In genomic region chr1:39760181-39760715, GRCm38 (mm10) we compare ENCODE assay signal across 27 mouse cellular contexts. TPM values are rescaled to one million over a fixed set of nuclear protein-coding genes. Genes with fewer than 3 reads are reported as not detected.
A peak's percentile ranks its signal among the peaks of the same experiment; 100 is the strongest.
DNase-seq lines count a peak whose midpoint lies in the region; ATAC-seq and TF ChIP-seq lines count a peak whose summit lies in the region.
"Had no signal": no experiment of that assay in that cellular context is flagged by ENCODE, and none has a peak within 500 bp of the region (broad histone marks: within the 10 kb centered on the region; RNA-seq: fewer than 3 reads in every experiment).

No protein-coding gene starts in this region.

- no peak for DNase-seq in heart, postnatal 10 days
- DNase-seq in limb, embryonic 10.5 days (ENCODE audit: low spot score): no peak
- peak; percentile 18 for DNase-seq in Muller cell, postnatal 12 days (ENCODE audit: inconsistent ontology term)
- no peak for DNase-seq in cerebellum, adult 8-10 months
- DNase-seq in layer of hippocampus, adult 2 months (ENCODE audit: low spot score in 2 of 2): no peak
- DNase-seq: gastrocnemius, postnatal 10 days; layer of hippocampus, adult 9-11 months; thymus, postnatal 14 days had no signal

- H3K27ac ChIP-seq in heart, embryonic 13.5 days (replicated peaks): peak overlapping the region; percentile 29
- 0 out of 2 replicates have a peak overlapping the region, but pooled peaks have one; percentile 12 for H3K27ac ChIP-seq in limb, embryonic 12.5 days
- H3K27ac ChIP-seq in limb, embryonic 10.5 days: no peak overlapping the region
- H3K27ac ChIP-seq in embryonic fibroblast, embryonic 13.5 days (ENCODE audit: insufficient read depth, low read length): peak overlapping the region; percentile 86
- no peak overlapping the region for H3K27ac ChIP-seq in layer of hippocampus, adult 2 months
- H3K27ac ChIP-seq: forebrain, embryonic 12.5 days; liver, embryonic 14.5 days; midbrain, embryonic 15.5 days had no signal

- H3K27me3 ChIP-seq in heart, embryonic 13.5 days (replicated peaks): no peaks in the 10 kb centered on the region
- H3K27me3 ChIP-seq in limb, embryonic 12.5 days: no peaks in the 10 kb centered on the region
- H3K27me3 ChIP-seq in limb, embryonic 10.5 days (ENCODE audit: low read depth, poor library complexity, severe bottlenecking): no peaks in the 10 kb centered on the region
- H3K27me3 ChIP-seq: forebrain, embryonic 12.5 days; limb, embryonic 13.5 days; midbrain, embryonic 15.5 days; Patski had no signal

- WGBS in heart, embryonic 13.5 days: 68% methylated on average over 6 of the region's 6 CpGs
- 64% methylated on average over 6 of the region's 6 CpGs for WGBS in limb, embryonic 12.5 days
- 73% methylated on average over 6 of the region's 6 CpGs for WGBS in limb, embryonic 10.5 days

- TF ChIP-seq POLR2A in embryonic fibroblast, embryonic 13.5 days (IDR thresholded peaks at IDR 0.05; ENCODE audit: low read depth, low read length): no peak

- no peak overlapping the region for H3K4me3 ChIP-seq in heart, embryonic 13.5 days
- H3K4me3 ChIP-seq in limb, embryonic 12.5 days (replicated peaks): no peak overlapping the region
- H3K4me3 ChIP-seq in limb, embryonic 10.5 days: no peak overlapping the region
- H3K4me3 ChIP-seq in embryonic fibroblast, embryonic 13.5 days (ENCODE audit: insufficient read depth, low read length): no peak overlapping the region
- no peak overlapping the region for H3K4me3 ChIP-seq in layer of hippocampus, adult 2 months
- H3K4me3 ChIP-seq: forebrain, embryonic 12.5 days; heart, adult 2 months; limb, embryonic 13.5 days; midbrain, embryonic 15.5 days had no signal

- H3K36me3 ChIP-seq in heart, embryonic 13.5 days: no peaks in the 10 kb centered on the region
- H3K36me3 ChIP-seq in limb, embryonic 12.5 days: no peaks in the 10 kb centered on the region
- H3K36me3 ChIP-seq in limb, embryonic 10.5 days: no peaks in the 10 kb centered on the region
- H3K36me3 ChIP-seq: forebrain, embryonic 12.5 days; limb, embryonic 13.5 days; midbrain, embryonic 15.5 days had no signal

- TF ChIP-seq CTCF in embryonic fibroblast, embryonic 13.5 days (IDR thresholded peaks at IDR 0.05; ENCODE audit: borderline replicate concordance, insufficient read depth, low read length): no peak
- no peak for TF ChIP-seq CTCF in layer of hippocampus, adult 2 months (conservative IDR thresholded peaks at IDR 0.05)

- ATAC-seq in heart, embryonic 13.5 days (ENCODE audit: extremely low read depth, insufficient number of reproducible peaks, low FRiP score, low TSS enrichment): no peak
- ATAC-seq in limb, embryonic 12.5 days (ENCODE audit: insufficient number of reproducible peaks, insufficient read depth, low FRiP score, low TSS enrichment, low read depth): no peak
- ATAC-seq: intestine, postnatal 0 days; lung, postnatal 0 days had no signal

- H3K9me3 ChIP-seq in heart, embryonic 13.5 days: no peaks in the 10 kb centered on the region
- H3K9me3 ChIP-seq in limb, embryonic 12.5 days: no peaks in the 10 kb centered on the region
- H3K9me3 ChIP-seq in limb, embryonic 10.5 days (replicated peaks): no peaks in the 10 kb centered on the region
- H3K9me3 ChIP-seq: forebrain, embryonic 12.5 days; limb, embryonic 13.5 days; megakaryocyte, embryonic 14.5 days; midbrain, embryonic 15.5 days had no signal

- intact Hi-C loops in heart, postnatal 10 days (cut with DNase I): loop anchor here (2.0 to 5.0 kb wide), 3 partner anchors 107 to 182 kb away; partner anchors contain the start of gene Map4k4

- peaks cover 53% of the 10 kb centered on the region for H3K4me1 ChIP-seq in heart, embryonic 13.5 days
- H3K4me1 ChIP-seq in limb, embryonic 12.5 days (replicated peaks): peaks cover 32% of the 10 kb centered on the region
- peaks cover 34% of the 10 kb centered on the region for H3K4me1 ChIP-seq in limb, embryonic 10.5 days
- H3K4me1 ChIP-seq in embryonic fibroblast, embryonic 13.5 days (ENCODE audit: control insufficient read depth, insufficient read depth, low read length): peaks cover 24% of the 10 kb centered on the region

- no peak overlapping the region for H3K4me2 ChIP-seq in heart, embryonic 13.5 days
- H3K4me2 ChIP-seq in limb, embryonic 12.5 days: no peak overlapping the region
- H3K4me2 ChIP-seq: midbrain, embryonic 15.5 days had no signal

- H3K9ac ChIP-seq in heart, embryonic 13.5 days: peak overlapping the region; percentile 24; the same call in 1 of the 2 replicates
- no peak overlapping the region for H3K9ac ChIP-seq in limb, embryonic 12.5 days (replicated peaks)
- H3K9ac ChIP-seq: forebrain, embryonic 12.5 days; liver, embryonic 14.5 days; midbrain, embryonic 15.5 days had no signal

RNA-seq across cellular contexts. Expression of gene Rfx8, which starts 39.5 kb away (rescaled TPM):
- 0.59 and 0.67 TPM in 2 replicates for polyA plus RNA-seq in heart, embryonic 13.5 days (2015; fragmentation: Nextera tagmentation; extraction: Ambion mirVana)
- total RNA-seq in heart, postnatal 10 days (2021): under 1 TPM; 0.53 to 0.55 TPM
- 1.5 and 1.7 TPM in 2 replicates for polyA plus RNA-seq in limb, embryonic 12.5 days (2016; fragmentation: Nextera tagmentation; extraction: Ambion mirVana)
- polyA plus RNA-seq in limb, embryonic 10.5 days (2016; fragmentation: Nextera tagmentation; extraction: Ambion mirVana): 0.35 and 0.79 TPM in 2 replicates
- not detected in 2 replicates for polyA plus RNA-seq in embryonic fibroblast, embryonic 13.5 days (2011; ENCODE audit: insufficient read length, low read depth, missing spikeins)
- total RNA-seq in layer of hippocampus, adult 2 months (2021): under 1 TPM; 0.22 to 0.51 TPM
- polyA plus RNA-seq: forebrain, embryonic 12.5 days; Patski; small intestine, adult 2 months had no signal

RNA-seq across cellular contexts. Expression of gene Gm3646, which starts 44.9 kb away (rescaled TPM):
- 1.9 and 2.5 TPM in 2 replicates for polyA plus RNA-seq in heart, embryonic 13.5 days (2015; fragmentation: Nextera tagmentation; extraction: Ambion mirVana)
- total RNA-seq in heart, postnatal 10 days (2021): 1 to 10 TPM; 6.9 to 7.5 TPM
- polyA plus RNA-seq in limb, embryonic 12.5 days (2016; fragmentation: Nextera tagmentation; extraction: Ambion mirVana): not detected in 2 replicates
- not detected in 2 replicates for polyA plus RNA-seq in limb, embryonic 10.5 days (2016; fragmentation: Nextera tagmentation; extraction: Ambion mirVana)
- polyA plus RNA-seq in embryonic fibroblast, embryonic 13.5 days (2011; ENCODE audit: insufficient read length, low read depth, missing spikeins): not detected in 2 replicates
- not detected for total RNA-seq in layer of hippocampus, adult 2 months (2021)
- total RNA-seq: adrenal gland, adult 8-10 months; hematopoietic stem cell, adult 5-6 weeks; left cerebral cortex, adult 8-10 months had no signal
- polyA plus RNA-seq: forebrain, embryonic 12.5 days; frontal cortex, adult 2 months; hindbrain, embryonic 16.5 days; intestine, postnatal 0 days; limb, embryonic 13.5 days; liver, embryonic 14.5 days; lung, postnatal 0 days; midbrain, embryonic 15.5 days; Patski; small intestine, adult 2 months; testis, adult 2 months had no signal

Comparison
In these comparisons a context has a peak if more than half of its experiments do, and no peak if none do; other contexts are left out.
1. H3K27ac ChIP-seq: peak in heart, embryonic 13.5 days (single experiment), limb, embryonic 12.5 days (single experiment) and embryonic fibroblast, embryonic 13.5 days (single experiment); none in limb, embryonic 10.5 days (single experiment) and layer of hippocampus, adult 2 months (single experiment).